Mouse (Mus musculus) pancreas, adult 10 weeks (tissue): ENCODE measurements around the gene Psme1. TPM values are rescaled to one million over a fixed set of nuclear protein-coding genes. Genes with fewer than 3 reads are reported as not detected.

Experiments used
- polyA plus RNA-seq: library from polyadenylated mRNA; stranded (reverse); fragments of 350-450 nt; fragmentation: Illumina TruSeq; extraction: RNeasy Lipid Tissue Mini Kit (QIAGEN cat#74804); gene quantifications from one replicate; pipeline ENCODE4 v1.2.3, GENCODE M21; 2015; ENCODE audit warnings: low read depth, low replicate concordance; ENCODE audit not compliant: insufficient read depth

Gene Psme1
- polyA plus RNA-seq, result 38.5 TPM

GRCm38 (mm10) chr14:55577871-55578667, at the start of gene Psme1:
Gene Psme1, plus strand, starts transcription at chr14:55578123.

GRCm38 (mm10) chr14:55540067-55540786, 37.7 kb upstream of the Psme1 start, which contains the start of gene Pck2:
Gene Pck2, plus strand, starts transcription at chr14:55540266.

GRCm38 (mm10) chr14:55559799-55560201, 18.1 kb upstream of the Psme1 start, which contains the start of gene Dcaf11:
Gene Dcaf11, plus strand, starts transcription at chr14:55560006.

GRCm38 (mm10) chr14:55560202-55561073, 17.5 kb upstream of the Psme1 start, which contains the start of gene A730061H03Rik:
Gene A730061H03Rik, minus strand, starts transcription at chr14:55560406.

GRCm38 (mm10) chr14:55575302-55575701, 2.6 kb upstream of the Psme1 start, which contains the start of gene Fitm1:
Gene Fitm1, plus strand, starts transcription at chr14:55575617.

GRCm38 (mm10) chr14:55584702-55585565, 7.0 kb downstream of the Psme1 start, which contains the start of gene Emc9:
Gene Emc9, minus strand, starts transcription at chr14:55585302.

GRCm38 (mm10) chr14:55590748-55591330, 12.9 kb downstream of the Psme1 start, which contains the start of gene Psme2:
Gene Psme2, minus strand, starts transcription at chr14:55591113.

GRCm38 (mm10) chr14:55591331-55591891, 13.5 kb downstream of the Psme1 start, which contains the start of gene Rnf31:
Gene Rnf31, plus strand, starts transcription at chr14:55591708.

GRCm38 (mm10) chr14:55603271-55603632, 25.3 kb downstream of the Psme1 start, which contains the start of gene Irf9:
Gene Irf9, plus strand, starts transcription at chr14:55603571.

GRCm38 (mm10) chr14:55617822-55618221, 39.9 kb downstream of the Psme1 start, which contains the start of gene Rec8:
Gene Rec8, plus strand, starts transcription at chr14:55618037.

Other genes with a start within 250 kb of the Psme1 start
- gene Dhrs4, start 99.4 kb upstream of the Psme1 start, polyA plus RNA-seq, result 17.0 TPM
- gene Carmil3, start 87.5 kb upstream of the Psme1 start, polyA plus RNA-seq, result 11.7 TPM
- not detected for gene Cpne6, start 67.7 kb upstream of the Psme1 start, polyA plus RNA-seq
- gene Nrl, start 53.1 kb upstream of the Psme1 start, polyA plus RNA-seq, result not detected
- 29.0 TPM for gene Pck2, start 37.9 kb upstream of the Psme1 start, polyA plus RNA-seq
- gene Dcaf11, start 18.1 kb upstream of the Psme1 start, polyA plus RNA-seq, result 38.9 TPM
- not detected for gene A730061H03Rik, start 17.7 kb upstream of the Psme1 start, polyA plus RNA-seq
- not detected for gene Fitm1, start 2.5 kb upstream of the Psme1 start, polyA plus RNA-seq
- 11.7 TPM for gene Emc9, start 7.2 kb downstream of the Psme1 start, polyA plus RNA-seq
- gene Psme2, start 13.0 kb downstream of the Psme1 start, polyA plus RNA-seq, result 49.1 TPM
- 14.7 TPM for gene Rnf31, start 13.6 kb downstream of the Psme1 start, polyA plus RNA-seq
- 11.2 TPM for gene Irf9, start 25.4 kb downstream of the Psme1 start, polyA plus RNA-seq
- 9.7 TPM for gene Rec8, start 39.9 kb downstream of the Psme1 start, polyA plus RNA-seq
- gene Ipo4, start 57.8 kb downstream of the Psme1 start, polyA plus RNA-seq, result 49.8 TPM
- 1.6 TPM for gene Gm49378, start 59.8 kb downstream of the Psme1 start, polyA plus RNA-seq
- 17.3 TPM for gene Tm9sf1, start 65.7 kb downstream of the Psme1 start, polyA plus RNA-seq
- gene Tssk4, start 72.1 kb downstream of the Psme1 start, polyA plus RNA-seq, result 0.59 TPM
- gene Mdp1, start 82.4 kb downstream of the Psme1 start, polyA plus RNA-seq, result 8.9 TPM
- gene Gmpr2, start 93.8 kb downstream of the Psme1 start, polyA plus RNA-seq, result 5.6 TPM
- gene Nedd8, start 94.0 kb downstream of the Psme1 start, polyA plus RNA-seq, result 60.9 TPM
- gene Tinf2, start 103.7 kb downstream of the Psme1 start, polyA plus RNA-seq, result 5.5 TPM
- gene Tgm1, start 135.8 kb downstream of the Psme1 start, polyA plus RNA-seq, result 0.30 TPM
- 9.4 TPM for gene Rabggta, start 144.1 kb downstream of the Psme1 start, polyA plus RNA-seq
- gene Dhrs1, start 167.6 kb downstream of the Psme1 start, polyA plus RNA-seq, result 28.8 TPM
- gene Nop9, start 167.6 kb downstream of the Psme1 start, polyA plus RNA-seq, result 2.8 TPM
- not detected for gene Cideb, start 180.3 kb downstream of the Psme1 start, polyA plus RNA-seq
- not detected for gene Ltb4r2, start 183.3 kb downstream of the Psme1 start, polyA plus RNA-seq
- not detected for gene Ltb4r1, start 187.8 kb downstream of the Psme1 start, polyA plus RNA-seq
- gene Adcy4, start 206.0 kb downstream of the Psme1 start, polyA plus RNA-seq, result 14.4 TPM
- 2.2 TPM for gene Ripk3, start 210.7 kb downstream of the Psme1 start, polyA plus RNA-seq
- gene Nfatc4, start 245.0 kb downstream of the Psme1 start, polyA plus RNA-seq, result 5.5 TPM